12 mouse cellular contexts compared by ENCODE assay signal in the genomic region with DNA sequence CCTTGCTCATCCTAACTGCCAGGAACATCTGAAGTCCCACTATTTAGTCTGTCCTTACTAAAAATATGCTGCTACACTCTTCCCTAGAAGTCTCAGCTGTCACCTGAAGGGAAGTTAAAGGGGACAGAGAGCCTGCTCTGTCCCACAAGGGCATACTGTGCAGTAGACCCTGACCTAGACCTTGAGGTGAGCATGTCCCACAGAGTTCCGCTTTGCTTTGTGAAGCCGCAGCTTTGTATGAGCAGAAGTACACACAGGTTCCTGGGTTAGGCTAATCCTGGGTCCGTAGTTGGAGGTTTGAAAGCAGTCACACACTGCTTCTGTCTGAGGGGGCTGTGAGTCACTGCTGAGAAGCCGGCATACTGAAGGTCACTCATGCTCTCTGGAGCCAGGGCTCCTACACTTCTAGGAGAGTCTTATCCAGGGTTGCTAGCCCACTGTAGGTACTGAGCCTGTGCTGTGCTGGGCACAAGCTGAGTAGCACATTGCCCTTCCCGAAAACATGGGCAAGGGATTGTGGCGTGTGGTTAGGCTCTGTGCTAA.
DNase-seq lines count a peak whose midpoint lies in the region; ATAC-seq lines count a peak whose summit lies in the region.
"Had no signal": no experiment of that assay in that cellular context is flagged by ENCODE, and none has a peak within 500 bp of the region (broad histone marks: within the 10 kb centered on the region; RNA-seq: fewer than 3 reads in every experiment).

No protein-coding gene starts in this region.

- no peak overlapping the region for H3K4me3 ChIP-seq in hindbrain, embryonic 13.5 days
- H3K4me3 ChIP-seq in hindbrain, embryonic 12.5 days, result no peak overlapping the region
- H3K4me3 ChIP-seq in midbrain, embryonic 13.5 days (replicated peaks), result no peak overlapping the region
- H3K4me3 ChIP-seq: neural tube, embryonic 12.5 days had no signal

- no peak overlapping the region for H3K9ac ChIP-seq in hindbrain, embryonic 13.5 days
- no peak overlapping the region for H3K9ac ChIP-seq in hindbrain, embryonic 12.5 days
- H3K9ac ChIP-seq in midbrain, embryonic 13.5 days (replicated peaks), result no peak overlapping the region
- H3K9ac ChIP-seq: neural tube, embryonic 12.5 days had no signal

- H3K9me3 ChIP-seq in hindbrain, embryonic 13.5 days, result no peaks in the 10 kb centered on the region
- no peaks in the 10 kb centered on the region for H3K9me3 ChIP-seq in hindbrain, embryonic 12.5 days (replicated peaks)
- H3K9me3 ChIP-seq in midbrain, embryonic 13.5 days, result no peaks in the 10 kb centered on the region
- H3K9me3 ChIP-seq: neural tube, embryonic 12.5 days had no signal

- H3K36me3 ChIP-seq in hindbrain, embryonic 13.5 days, result peaks cover under 1% of the 10 kb centered on the region; the same call in 1 of the 2 replicates
- peaks cover 10% of the 10 kb centered on the region for H3K36me3 ChIP-seq in hindbrain, embryonic 12.5 days
- no peaks in the 10 kb centered on the region; the same call in 1 of the 2 replicates for H3K36me3 ChIP-seq in midbrain, embryonic 13.5 days

- WGBS in hindbrain, embryonic 13.5 days, result 91% methylated on average over 6 of the region's 6 CpGs
- 86% methylated on average over 6 of the region's 6 CpGs for WGBS in hindbrain, embryonic 12.5 days
- WGBS in midbrain, embryonic 13.5 days, result 86% methylated on average over 6 of the region's 6 CpGs

- H3K4me2 ChIP-seq in hindbrain, embryonic 13.5 days, result no peak overlapping the region
- H3K4me2 ChIP-seq in hindbrain, embryonic 12.5 days (replicated peaks), result no peak overlapping the region
- H3K4me2 ChIP-seq in midbrain, embryonic 13.5 days (replicated peaks), result no peak overlapping the region
- H3K4me2 ChIP-seq: neural tube, embryonic 12.5 days had no signal

- peaks cover 26% of the 10 kb centered on the region for H3K4me1 ChIP-seq in hindbrain, embryonic 13.5 days (replicated peaks)
- H3K4me1 ChIP-seq in hindbrain, embryonic 12.5 days, result peaks cover 23% of the 10 kb centered on the region
- H3K4me1 ChIP-seq in midbrain, embryonic 13.5 days (replicated peaks), result peaks cover 31% of the 10 kb centered on the region

- peak overlapping the region; percentile 9; the same call in 1 of the 2 replicates for H3K27ac ChIP-seq in hindbrain, embryonic 13.5 days
- H3K27ac ChIP-seq in hindbrain, embryonic 12.5 days, result no peak overlapping the region
- H3K27ac ChIP-seq in midbrain, embryonic 13.5 days, result peak overlapping the region; percentile 57; the same call in 1 of the 2 replicates
- H3K27ac ChIP-seq: neural tube, embryonic 12.5 days had no signal

- H3K27me3 ChIP-seq in hindbrain, embryonic 13.5 days, result no peaks in the 10 kb centered on the region
- H3K27me3 ChIP-seq in hindbrain, embryonic 12.5 days, result no peaks in the 10 kb centered on the region
- no peaks in the 10 kb centered on the region for H3K27me3 ChIP-seq in midbrain, embryonic 13.5 days
- H3K27me3 ChIP-seq: neural tube, embryonic 12.5 days had no signal

- DNase-seq in ZHBTc4 (ENCODE audit: low read depth, low spot score) (peak; percentile 11), adipocyte (ENCODE audit: low spot score) (no peak)
- DNase-seq in adrenal gland, postnatal 14 days, result peak; percentile 62
- DNase-seq in left cerebral cortex, adult 18-20 months (ENCODE audit: low spot score in 2 of 2), result no peak
- DNase-seq: cerebellum, postnatal 25 days; lung, postnatal 4 days; thymus, postnatal 36 days had no signal

- ATAC-seq in hindbrain, embryonic 13.5 days (ENCODE audit: low FRiP score), result no peak
- ATAC-seq in hindbrain, embryonic 12.5 days (ENCODE audit: low FRiP score), result no peak
- no peak for ATAC-seq in midbrain, embryonic 13.5 days
- ATAC-seq: inflammation-experienced regulatory T-cells, adult 6 months had no signal

Comparison
In these comparisons a context has a peak if more than half of its experiments do, and no peak if none do; other contexts are left out.
1. DNase-seq: peak in ZHBTc4 (single experiment) and adrenal gland, postnatal 14 days (single experiment); none in adipocyte (single experiment) and left cerebral cortex, adult 18-20 months (0 of 2).